Mouse (Mus musculus) gastrocnemius, adult 8-10 months (tissue): ENCODE measurements around the gene Fam71f2. TPM values are rescaled to one million over a fixed set of nuclear protein-coding genes. Genes with fewer than 3 reads are reported as not detected.
A peak's percentile ranks its signal among the peaks of the same experiment; 100 is the strongest.

Experiments
- DNase-seq, 2 experiments: peaks; one replicate each; pipeline ENCODE4 v3.0.0; 2022; ENCODE audit warnings: low spot score in 2 of 2
- total RNA-seq, 4 experiments: library from RNA; stranded (reverse); gene quantifications; 2 replicates each; pipeline ENCODE4 v1.2.4; 2022

Fam71f2 gene
- not detected for total RNA-seq

DNA sequence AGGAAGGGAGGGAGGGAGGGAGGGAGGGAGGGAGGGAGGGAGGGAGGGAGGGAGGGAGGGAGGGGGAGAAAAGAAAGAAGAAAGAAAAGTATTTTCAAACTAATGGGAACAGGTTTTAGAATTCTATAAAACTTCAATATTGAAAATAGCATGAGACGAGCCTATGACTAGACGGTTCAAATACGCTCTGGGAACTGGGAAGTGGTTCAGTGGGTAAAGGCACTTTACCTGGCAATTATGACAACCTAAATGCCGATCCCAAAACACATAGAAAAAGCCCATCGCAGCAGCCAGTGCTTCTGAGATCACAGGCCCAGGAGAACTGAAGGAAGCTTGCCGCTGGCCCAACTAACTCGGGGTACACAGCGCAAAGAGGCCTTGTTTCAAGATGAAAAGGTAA lies at the start of gene Fam71f2:
Gene Fam71f2 (plus strand): TSS at position 301 of the 400 bp plus-strand sequence.
- DNase-seq = no peak

GRCm38 (mm10) chr6:29230386-29230785 lies 49.0 kb upstream of the Fam71f2 start:
- no peak for DNase-seq

DNA sequence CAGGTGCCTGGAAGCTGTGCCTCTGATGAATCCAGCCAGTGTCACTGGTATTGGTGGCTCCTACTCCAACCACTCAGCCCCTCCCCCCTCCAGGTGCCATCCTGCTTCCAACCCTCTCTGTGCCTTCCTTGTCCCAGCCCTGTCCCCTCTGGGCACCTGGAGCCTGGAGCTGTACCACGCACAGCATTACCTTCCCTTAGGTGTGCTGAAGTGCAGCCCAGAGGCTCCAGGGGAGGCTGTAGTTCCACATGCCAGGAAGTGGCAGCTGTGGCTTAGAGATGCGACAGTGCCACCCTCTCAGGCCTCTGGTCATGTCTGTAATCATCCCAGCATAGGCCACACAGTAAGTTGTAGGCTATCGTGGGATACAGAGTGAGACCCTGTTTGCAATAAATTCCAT lies 47.6 kb upstream of the Fam71f2 start:
- DNase-seq = no peak

DNA sequence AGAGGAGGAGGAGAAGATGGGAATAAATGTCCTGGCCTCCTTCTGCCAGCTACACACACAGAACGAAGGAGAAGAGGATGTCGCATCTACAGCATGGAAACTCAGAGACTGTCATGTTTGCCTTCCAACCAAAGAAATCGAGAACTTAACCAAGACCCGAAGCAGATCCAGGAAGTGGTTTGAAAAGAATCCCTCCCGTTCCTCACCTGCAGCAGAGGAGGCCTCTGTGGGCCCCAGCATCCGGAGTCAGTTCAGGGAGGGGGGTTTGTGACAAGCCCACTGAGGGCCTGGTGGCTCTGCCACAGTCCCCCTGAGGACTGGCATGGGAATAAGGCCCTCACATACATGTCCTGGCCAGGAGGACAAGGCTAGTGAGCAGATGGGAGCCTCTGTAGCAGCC lies 47.1 kb upstream of the Fam71f2 start:
- DNase-seq = no peak

- no peak for DNase-seq
Measured at GRCm38 (mm10) chr6:29233710-29234109, 45.7 kb upstream of the Fam71f2 start.

DNA sequence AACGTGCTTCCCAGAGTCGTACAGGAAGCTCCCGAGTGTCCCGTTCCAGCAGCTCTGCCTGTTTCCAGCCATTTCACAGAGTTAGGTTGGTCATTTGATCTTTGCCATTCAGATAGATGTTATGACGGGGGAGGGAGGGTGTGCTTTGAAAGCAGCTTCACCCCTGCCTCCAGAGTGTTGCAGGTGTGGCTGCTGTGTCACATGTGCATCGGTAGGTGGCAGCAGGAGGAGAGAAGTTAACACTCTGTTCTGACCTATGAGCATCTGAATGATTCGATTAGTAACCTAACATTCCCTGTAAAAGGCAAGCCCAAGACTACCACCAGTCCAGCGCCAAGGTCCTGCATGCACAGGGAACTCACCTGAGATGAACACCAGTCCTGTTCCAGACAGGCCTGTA lies 45.1 kb upstream of the Fam71f2 start:
- no peak for DNase-seq

- peak in 1 of 2 experiments; percentile 13 for DNase-seq
Measured at GRCm38 (mm10) chr6:29240806-29241205, 38.6 kb upstream of the Fam71f2 start.

GRCm38 (mm10) chr6:29241697-29242096 lies 37.7 kb upstream of the Fam71f2 start:
- DNase-seq = no peak

DNA sequence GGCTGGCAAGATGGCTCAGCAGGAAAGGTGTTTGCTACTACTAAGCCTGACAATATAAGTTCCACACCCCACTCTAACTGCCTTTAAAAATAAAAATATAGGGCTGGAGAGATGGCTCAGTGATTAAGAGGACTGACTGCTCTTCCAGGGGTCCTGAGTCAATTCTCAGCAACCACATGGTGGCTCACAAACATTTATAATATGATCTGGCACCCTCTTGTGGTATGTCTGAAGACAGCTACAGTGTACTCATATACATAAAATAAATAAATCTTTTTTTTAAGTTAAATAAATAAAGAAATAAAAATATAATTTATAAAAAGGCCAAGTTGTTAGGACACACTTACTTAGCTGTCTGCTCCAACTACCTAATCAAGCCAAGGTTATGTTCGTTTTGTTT lies 37.1 kb upstream of the Fam71f2 start:
- no peak for DNase-seq

DNA sequence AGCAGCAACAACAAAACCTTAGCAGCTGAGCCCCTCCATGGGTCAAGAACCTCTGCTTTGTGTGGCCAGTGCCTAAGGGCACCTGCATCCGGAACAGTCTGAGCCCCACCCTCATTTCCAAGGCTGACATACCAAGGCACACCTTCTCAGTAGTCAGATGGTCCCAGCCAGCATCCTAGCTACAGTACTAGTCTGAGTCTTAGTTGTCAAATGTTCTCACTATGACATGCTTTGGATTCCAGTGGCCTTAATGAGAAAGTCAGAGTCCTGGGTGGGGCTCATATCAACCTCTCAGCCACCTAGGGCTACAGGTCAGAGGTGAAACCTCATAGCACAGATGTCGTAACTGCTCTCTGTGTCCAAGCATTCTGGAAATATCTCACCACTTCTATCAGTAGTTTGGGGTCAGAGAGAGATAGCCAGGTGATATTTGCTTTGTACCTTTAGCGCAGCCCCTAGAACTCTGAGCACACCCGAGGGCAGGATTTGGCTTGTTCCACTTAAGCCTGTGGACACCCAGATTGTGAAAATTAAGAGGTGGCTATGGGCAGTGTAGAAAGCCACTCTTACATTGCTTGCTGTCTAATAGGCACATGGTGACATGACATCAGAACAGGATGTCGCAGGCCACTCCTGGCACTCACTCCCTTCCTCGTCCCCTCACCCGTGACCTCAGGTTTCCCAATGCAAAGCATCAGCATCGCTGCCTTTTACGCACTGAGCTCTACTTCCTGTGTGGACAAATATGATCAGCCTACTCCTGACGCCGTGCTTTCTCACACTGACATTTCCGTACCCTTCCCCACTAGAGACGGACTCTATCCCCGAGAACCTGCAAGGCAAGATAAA lies 33.9 kb upstream of the Fam71f2 start:
- DNase-seq = no peak

DNA sequence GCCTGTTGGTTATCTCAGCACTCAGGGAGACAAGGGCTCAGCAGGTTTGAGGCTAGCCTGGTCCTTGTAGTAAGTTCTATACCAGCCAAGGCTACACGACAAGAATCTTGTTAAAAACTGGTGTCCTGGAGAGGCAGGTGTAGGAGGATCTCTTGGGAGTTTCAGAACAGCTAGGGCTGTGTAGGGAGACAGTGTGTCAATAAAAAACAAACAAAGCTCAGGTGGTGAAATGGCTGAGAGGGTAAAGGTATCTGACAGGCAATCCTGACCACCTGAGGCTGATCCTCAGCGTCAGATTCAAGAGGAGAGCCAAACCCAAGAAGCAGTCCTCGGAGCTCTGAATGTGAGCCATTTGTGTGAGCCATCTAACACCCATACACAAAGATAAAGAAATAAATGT lies 33.2 kb upstream of the Fam71f2 start:
- DNase-seq = no peak

- DNase-seq = no peak
Measured at GRCm38 (mm10) chr6:29246585-29246984, 32.8 kb upstream of the Fam71f2 start.

GRCm38 (mm10) chr6:29247072-29247471 lies 32.3 kb upstream of the Fam71f2 start:
- no peak for DNase-seq

GRCm38 (mm10) chr6:29259418-29259817 lies 20.0 kb upstream of the Fam71f2 start:
- DNase-seq = no peak

DNA sequence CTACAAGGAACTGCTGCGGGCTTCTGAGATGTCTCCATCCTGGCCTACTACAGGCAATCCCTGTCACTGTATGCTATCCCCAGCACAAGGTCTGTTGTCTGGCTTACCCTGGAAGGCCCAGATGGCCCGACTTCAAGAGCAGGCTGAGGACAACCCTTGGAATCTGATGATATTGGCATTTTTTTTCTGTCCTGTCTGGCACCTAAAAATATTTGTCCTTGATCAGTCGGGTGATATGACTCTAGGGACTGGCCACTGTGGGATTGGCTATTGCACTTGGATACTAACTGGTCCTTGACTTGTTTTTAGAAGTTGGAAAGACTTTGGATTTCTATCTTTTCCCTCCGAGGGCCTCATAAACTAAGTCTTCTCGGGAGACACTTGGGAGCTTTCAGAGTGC lies 17.6 kb upstream of the Fam71f2 start:
- no peak for DNase-seq

GRCm38 (mm10) chr6:29263650-29264455 lies 15.5 kb upstream of the Fam71f2 start:
- DNase-seq = peak; percentile 53 to 71

DNA sequence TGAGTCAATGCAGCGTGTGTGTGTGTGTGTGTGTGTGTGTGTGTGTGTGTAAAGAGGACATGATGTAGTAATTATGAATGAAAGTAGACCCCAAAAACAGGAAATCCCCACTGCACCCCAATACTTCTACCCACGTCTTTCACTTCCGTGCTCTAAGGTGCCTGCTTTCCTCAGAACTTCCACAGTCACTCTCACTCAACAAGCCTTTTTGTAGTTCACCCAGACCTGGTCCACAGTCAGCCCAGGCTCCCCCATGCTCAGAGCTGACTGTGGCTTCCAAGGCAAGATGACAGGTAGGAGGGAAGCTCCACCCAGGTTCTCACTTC lies 15.0 kb upstream of the Fam71f2 start:
- no peak for DNase-seq

DNA sequence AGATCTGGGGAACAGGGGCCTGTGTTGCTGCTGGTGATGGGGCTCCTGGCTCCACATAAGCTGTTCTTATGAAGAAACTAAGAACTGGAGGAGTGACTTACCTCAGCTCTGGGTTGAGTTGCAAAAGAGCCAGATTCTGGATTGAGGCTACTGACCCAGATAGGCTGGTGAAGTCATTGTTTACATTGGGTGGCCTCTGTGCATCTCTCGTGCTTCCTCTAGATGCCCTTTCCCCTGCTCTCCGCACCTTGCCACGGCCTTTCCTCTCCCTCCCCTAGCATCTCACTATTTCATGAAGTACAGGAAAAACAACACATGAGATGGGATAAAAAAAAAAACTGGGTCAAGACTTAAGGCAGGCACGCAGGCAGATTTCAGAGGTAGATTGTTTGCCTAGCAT lies 12.5 kb upstream of the Fam71f2 start:
- DNase-seq = no peak

- no peak for DNase-seq
Measured at GRCm38 (mm10) chr6:29269006-29269668, 10.3 kb upstream of the Fam71f2 start.

DNA sequence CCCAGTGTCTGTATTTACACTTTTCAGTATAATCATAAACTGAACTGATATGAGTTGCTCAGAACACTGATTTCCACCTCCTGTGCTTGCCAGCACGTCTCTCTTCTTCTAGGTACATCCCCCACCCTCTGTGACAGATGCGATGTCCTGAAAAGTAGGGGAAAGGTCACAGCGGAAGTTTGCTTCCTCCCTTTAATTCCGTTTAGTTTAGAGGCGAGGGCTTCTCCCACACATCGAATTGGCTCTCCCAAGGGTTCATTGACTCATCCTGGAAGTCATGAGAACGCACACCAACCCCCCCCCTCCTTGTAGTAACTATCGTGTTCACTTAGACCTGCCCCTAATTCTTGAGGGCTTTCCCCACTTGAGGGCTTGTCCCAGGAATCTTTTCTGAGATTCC lies 8.4 kb upstream of the Fam71f2 start:
- no peak for DNase-seq

DNA sequence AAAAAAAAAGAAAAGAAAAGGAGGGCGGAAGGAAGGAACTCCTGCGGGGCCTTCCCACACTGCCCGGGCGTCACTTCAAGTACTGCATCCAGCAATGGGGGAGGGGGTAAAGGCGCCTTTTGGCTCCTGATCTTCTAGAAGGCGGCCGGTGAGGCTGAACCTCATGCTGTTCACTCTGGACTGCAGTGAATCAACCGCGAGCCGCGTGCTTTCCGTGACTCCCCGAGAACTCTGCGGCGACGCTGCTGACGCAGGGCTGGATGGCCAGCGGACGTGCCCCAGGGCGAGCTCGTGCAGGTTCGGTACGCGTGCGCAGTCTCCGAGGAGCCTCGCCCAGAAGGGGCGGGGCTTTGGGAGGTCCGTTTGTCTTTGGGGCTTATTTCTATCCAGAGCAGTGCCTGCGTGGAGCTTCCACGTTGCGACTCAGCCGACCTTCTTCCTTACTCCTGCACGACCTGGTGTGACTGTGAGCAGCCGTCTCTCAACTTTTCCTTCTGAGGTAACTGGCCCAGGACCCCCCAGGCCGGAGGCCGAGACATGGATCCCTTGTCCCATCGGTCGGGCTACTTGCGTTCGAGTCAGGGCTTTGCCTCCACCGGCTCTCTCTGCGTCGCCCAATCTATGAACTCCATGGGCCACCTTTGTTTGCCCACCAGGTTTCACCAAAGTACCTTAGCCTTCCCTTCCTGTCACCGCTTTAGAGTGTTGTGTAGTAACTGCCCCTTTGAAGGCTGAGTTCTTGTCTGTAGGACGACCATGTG lies 6.9 kb upstream of the Fam71f2 start, which contains the start of gene Hilpda:
Gene Hilpda (plus strand): TSS at position 177 of the 761 bp plus-strand sequence.
- peak; percentile 90 to 93 for DNase-seq
